Mouse (Mus musculus): ENCODE measurements around the gene Zfp870.
A peak's percentile ranks its signal among the peaks of the same experiment; 100 is the strongest.

Zfp870 gene

GRCm38 (mm10) chr17:32891239-32892180 lies at the start of gene Zfp870:
Gene Zfp870, minus strand, starts transcription at chr17:32891642.
- peak; percentile 95 for DNase-seq (ENCODE audit: low read depth, low spot score)

- no peak for DNase-seq (ENCODE audit: low read depth, low spot score)
Measured at GRCm38 (mm10) chr17:32939831-32940230, 48.4 kb upstream of the Zfp870 start.

GRCm38 (mm10) chr17:32927803-32928202 lies 36.4 kb upstream of the Zfp870 start:
- no peak for DNase-seq (ENCODE audit: low read depth, low spot score)

GRCm38 (mm10) chr17:32924658-32925312 lies 33.3 kb upstream of the Zfp870 start:
- no peak for DNase-seq (ENCODE audit: low read depth, low spot score)

- no peak for DNase-seq (ENCODE audit: low read depth, low spot score)
Measured at GRCm38 (mm10) chr17:32923681-32924080, 32.2 kb upstream of the Zfp870 start.

- no peak for DNase-seq (ENCODE audit: low read depth, low spot score)
Measured at GRCm38 (mm10) chr17:32919123-32919522, 27.7 kb upstream of the Zfp870 start.

GRCm38 (mm10) chr17:32917131-32917530 lies 25.7 kb upstream of the Zfp870 start, which contains the start of gene Cyp4f14:
Gene Cyp4f14, minus strand, starts transcription at chr17:32917342.
- DNase-seq (ENCODE audit: low read depth, low spot score) = peak; percentile 7

- no peak for DNase-seq (ENCODE audit: low read depth, low spot score)
Measured at GRCm38 (mm10) chr17:32916075-32916474, 24.6 kb upstream of the Zfp870 start.

GRCm38 (mm10) chr17:32906172-32906571 lies 14.7 kb upstream of the Zfp870 start:
- no peak for DNase-seq (ENCODE audit: low read depth, low spot score)

GRCm38 (mm10) chr17:32905239-32905638 lies 13.8 kb upstream of the Zfp870 start:
- DNase-seq (ENCODE audit: low read depth, low spot score) = peak; percentile 38

- peak; percentile 34 for DNase-seq (ENCODE audit: low read depth, low spot score)
Measured at GRCm38 (mm10) chr17:32904414-32904813, 13.0 kb upstream of the Zfp870 start.

GRCm38 (mm10) chr17:32901751-32902525 lies 10.5 kb upstream of the Zfp870 start:
- no peak for DNase-seq (ENCODE audit: low read depth, low spot score)

- no peak for DNase-seq (ENCODE audit: low read depth, low spot score)
Measured at GRCm38 (mm10) chr17:32895421-32895820, 4.0 kb upstream of the Zfp870 start.

GRCm38 (mm10) chr17:32893901-32894300 lies 2.5 kb upstream of the Zfp870 start:
- DNase-seq (ENCODE audit: low read depth, low spot score) = no peak

GRCm38 (mm10) chr17:32890852-32891238 lies 597 bp downstream of the Zfp870 start:
- DNase-seq (ENCODE audit: low read depth, low spot score) = no peak

- DNase-seq (ENCODE audit: low read depth, low spot score) = no peak
Measured at GRCm38 (mm10) chr17:32889611-32890010, 1.8 kb downstream of the Zfp870 start.

- DNase-seq (ENCODE audit: low read depth, low spot score) = no peak
Measured at GRCm38 (mm10) chr17:32880320-32881218, 10.9 kb downstream of the Zfp870 start.

GRCm38 (mm10) chr17:32878773-32879172 lies 12.7 kb downstream of the Zfp870 start:
- no peak for DNase-seq (ENCODE audit: low read depth, low spot score)

GRCm38 (mm10) chr17:32877471-32878171 lies 13.8 kb downstream of the Zfp870 start:
- no peak for DNase-seq (ENCODE audit: low read depth, low spot score)

GRCm38 (mm10) chr17:32872696-32873095 lies 18.7 kb downstream of the Zfp870 start:
- peak; percentile 21 for DNase-seq (ENCODE audit: low read depth, low spot score)
